Mouse (Mus musculus): Measurements from ENCODE around the gene Pagr1b.

DNA sequence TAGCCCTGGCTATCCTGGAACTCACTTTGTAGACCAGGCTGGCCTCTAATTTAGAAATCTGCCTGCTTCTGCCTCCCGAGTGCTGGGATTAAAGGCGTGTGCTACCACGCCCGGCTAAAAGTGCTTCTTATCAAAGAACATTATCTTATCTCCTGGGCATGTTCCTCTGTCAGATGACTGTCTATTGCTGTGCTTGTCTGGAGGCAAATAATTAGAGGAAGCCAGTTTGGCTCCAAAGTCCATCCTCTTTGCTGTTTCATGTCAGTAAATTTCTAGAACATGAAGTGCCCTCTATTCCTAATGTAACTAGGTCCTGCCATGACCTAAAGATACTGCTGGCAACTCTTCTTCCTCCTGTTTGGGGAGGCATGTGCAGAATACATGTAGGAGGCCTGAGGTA is 34.2 kb downstream of the Pagr1b start:
- TF ChIP-seq BHLHE40 (IDR thresholded peaks at IDR 0.05; ENCODE audit: low read depth, low read length) (no peak), TCF12 (IDR thresholded peaks at IDR 0.05; ENCODE audit: low read depth, low read length) (no peak), CTCF (conservative IDR thresholded peaks at IDR 0.05 in 1 of 2, IDR thresholded peaks at IDR 0.05 in 1 of 2; ENCODE audit: low read depth in 2 of 2, low read length in 2 of 2) (no peak), ETS1 (conservative IDR thresholded peaks at IDR 0.05; ENCODE audit: low read depth, low read length) (no peak)

Data from CH12.LX (cell line).